Mouse (Mus musculus) thymus, postnatal 36 days (tissue): ENCODE measurements around the gene Tbc1d8.

Experiments used
- DNase-seq, 2 experiments: peaks; one replicate each; pipeline ENCODE4 v3.0.0; 2022; ENCODE audit warnings: mixed read lengths in 2 of 2

Gene Tbc1d8

GRCm38 (mm10) chr1:39393217-39393867, 85.2 kb downstream of the Tbc1d8 start:
- no peak for DNase-seq

- DNase-seq: peak; percentile 75 to 80
These were observed 86.4 kb downstream of the Tbc1d8 start for GRCm38 (mm10) chr1:39392189-39392588.

GRCm38 (mm10) chr1:39391652-39392051, 86.9 kb downstream of the Tbc1d8 start:
- DNase-seq: no peak

- no peak for DNase-seq
These were observed 89.2 kb downstream of the Tbc1d8 start for GRCm38 (mm10) chr1:39389338-39389737.

GRCm38 (mm10) chr1:39388163-39388562, 90.4 kb downstream of the Tbc1d8 start:
- DNase-seq: no peak

GRCm38 (mm10) chr1:39387497-39387896, 91.1 kb downstream of the Tbc1d8 start:
- DNase-seq: no peak

GRCm38 (mm10) chr1:39386456-39386855, 92.1 kb downstream of the Tbc1d8 start:
- no peak for DNase-seq

- no peak for DNase-seq
These were observed 93.6 kb downstream of the Tbc1d8 start for GRCm38 (mm10) chr1:39384914-39385313.

GRCm38 (mm10) chr1:39381017-39381416, 97.5 kb downstream of the Tbc1d8 start:
- DNase-seq: no peak

GRCm38 (mm10) chr1:39379021-39379420, 99.5 kb downstream of the Tbc1d8 start:
- no peak for DNase-seq

- DNase-seq: no peak
These were observed 100.0 kb downstream of the Tbc1d8 start for GRCm38 (mm10) chr1:39378540-39378939.

- no peak for DNase-seq
These were observed 101.8 kb downstream of the Tbc1d8 start for GRCm38 (mm10) chr1:39376726-39377240.

GRCm38 (mm10) chr1:39376121-39376520, 102.4 kb downstream of the Tbc1d8 start:
- DNase-seq: no peak

GRCm38 (mm10) chr1:39374231-39374809, 104.2 kb downstream of the Tbc1d8 start:
- no peak for DNase-seq

- no peak for DNase-seq
These were observed 105.2 kb downstream of the Tbc1d8 start for GRCm38 (mm10) chr1:39373378-39373777.

- DNase-seq: no peak
These were observed 106.2 kb downstream of the Tbc1d8 start for GRCm38 (mm10) chr1:39372220-39372843.

GRCm38 (mm10) chr1:39370431-39370830, 108.1 kb downstream of the Tbc1d8 start:
- no peak for DNase-seq

GRCm38 (mm10) chr1:39368267-39368841, 110.2 kb downstream of the Tbc1d8 start:
- no peak for DNase-seq

- peak; percentile 98 for DNase-seq
These were observed 110.8 kb downstream of the Tbc1d8 start, which contains the start of gene Rpl31 for GRCm38 (mm10) chr1:39367601-39368266. Rpl31 (plus strand) TSS chr1:39367842.

GRCm38 (mm10) chr1:39367045-39367444, 111.5 kb downstream of the Tbc1d8 start:
- peak in 1 of 2 experiments; percentile 9 for DNase-seq

GRCm38 (mm10) chr1:39365562-39365961, 113.0 kb downstream of the Tbc1d8 start:
- no peak for DNase-seq

- no peak for DNase-seq
These were observed 116.1 kb downstream of the Tbc1d8 start for GRCm38 (mm10) chr1:39362515-39362893.
